Mouse (Mus musculus): ENCODE results near the gene Pias1. TPM values are rescaled to one million over a fixed set of nuclear protein-coding genes. Genes with fewer than 3 reads are reported as not detected.
"Not testable (repeated sequence)": the region's sequence is repeated elsewhere in the genome, so short reads cannot be mapped to it uniquely, and the experiment has no call there.

Pias1 gene
- total RNA-seq, 1 experiment from 2014 or later = 43.1 TPM

DNA sequence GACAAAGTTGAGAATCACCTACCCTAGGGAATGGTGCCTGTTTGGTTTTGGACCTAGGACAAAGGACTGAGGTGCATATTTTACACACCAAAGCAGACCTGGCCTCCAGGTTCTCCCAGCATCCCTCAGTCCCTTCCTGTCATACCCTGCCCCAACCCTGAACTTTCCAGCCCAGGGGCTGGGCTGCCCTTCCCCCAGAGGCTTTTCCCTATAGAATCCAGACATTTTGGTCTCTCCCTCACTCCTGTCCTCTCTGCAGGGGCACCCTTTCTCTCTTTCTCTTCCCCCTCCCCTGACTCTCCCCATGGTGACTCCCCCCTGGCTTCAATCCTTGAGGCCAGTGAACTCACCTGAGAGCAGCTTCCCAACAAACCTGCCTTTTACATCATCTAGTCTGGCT, 117.0 kb downstream of the Pias1 start:
- no peak for ATAC-seq (replicated peaks; ENCODE audit: insufficient number of reproducible peaks, low FRiP score, low TSS enrichment, poor library complexity, severe bottlenecking)

DNA sequence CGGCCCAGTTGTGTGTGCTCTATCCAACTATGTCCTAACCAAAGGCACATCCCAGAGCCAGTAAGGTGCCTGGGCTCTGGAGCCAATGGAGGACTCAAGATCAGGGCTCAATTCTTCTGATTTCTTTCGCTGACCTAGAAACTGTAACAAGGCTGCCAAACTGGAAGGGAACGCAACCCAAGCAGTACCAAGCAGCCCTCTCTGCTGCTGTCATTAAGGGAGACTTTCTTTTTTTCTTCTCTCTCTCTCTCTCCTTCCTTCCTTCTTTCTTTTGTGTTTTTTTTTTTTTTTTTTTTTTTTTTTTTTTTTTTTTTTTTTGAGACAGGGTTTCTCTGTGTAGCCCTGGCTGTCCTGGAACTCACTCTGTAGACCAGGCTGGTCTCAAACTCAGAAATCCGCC, 118.5 kb downstream of the Pias1 start:
- not testable (repeated sequence) for ATAC-seq (replicated peaks; ENCODE audit: insufficient number of reproducible peaks, low FRiP score, low TSS enrichment, poor library complexity, severe bottlenecking)

DNA sequence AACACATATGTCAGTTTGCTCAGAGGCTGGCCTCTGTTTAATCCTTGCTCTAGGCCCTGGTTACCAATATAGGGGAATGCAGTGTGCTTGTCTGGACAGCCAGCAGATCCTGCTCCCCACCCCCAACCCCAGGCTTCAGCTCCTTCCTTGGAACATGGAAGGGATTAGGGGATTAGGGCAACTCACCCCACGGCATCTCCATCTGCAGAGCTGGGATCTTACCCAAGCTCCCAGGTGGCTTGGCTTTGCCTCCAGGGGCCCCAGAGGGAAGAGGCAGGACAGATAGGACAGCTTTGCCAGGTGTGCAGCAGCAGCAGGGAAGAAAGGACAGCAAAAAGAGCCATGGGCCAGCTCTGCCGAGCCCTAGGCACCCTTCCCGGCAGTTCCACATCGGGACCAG, 126.9 kb downstream of the Pias1 start:
- ATAC-seq (replicated peaks; ENCODE audit: insufficient number of reproducible peaks, low FRiP score, low TSS enrichment, poor library complexity, severe bottlenecking) = no peak

DNA sequence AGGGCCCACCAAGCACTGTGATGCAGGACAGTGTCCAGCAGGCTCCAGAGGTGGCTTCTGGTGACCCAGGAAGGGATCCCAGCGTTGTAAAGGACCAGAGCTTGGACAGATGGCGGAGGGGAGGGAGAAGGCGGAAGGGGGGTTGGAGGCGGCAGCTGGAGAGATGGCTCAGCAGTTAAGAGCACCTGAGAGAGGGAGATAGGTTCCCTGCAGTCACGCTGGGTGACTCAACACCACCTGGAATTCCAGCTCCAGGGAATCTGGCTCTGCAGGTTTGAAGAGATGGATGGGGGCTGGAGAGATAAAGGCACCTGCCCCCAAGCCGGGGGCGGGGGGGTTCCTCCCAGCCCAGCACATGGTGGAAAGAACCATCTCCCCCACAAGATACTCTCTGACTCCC, 127.6 kb downstream of the Pias1 start:
- not testable (repeated sequence) for ATAC-seq (replicated peaks; ENCODE audit: insufficient number of reproducible peaks, low FRiP score, low TSS enrichment, poor library complexity, severe bottlenecking)

DNA sequence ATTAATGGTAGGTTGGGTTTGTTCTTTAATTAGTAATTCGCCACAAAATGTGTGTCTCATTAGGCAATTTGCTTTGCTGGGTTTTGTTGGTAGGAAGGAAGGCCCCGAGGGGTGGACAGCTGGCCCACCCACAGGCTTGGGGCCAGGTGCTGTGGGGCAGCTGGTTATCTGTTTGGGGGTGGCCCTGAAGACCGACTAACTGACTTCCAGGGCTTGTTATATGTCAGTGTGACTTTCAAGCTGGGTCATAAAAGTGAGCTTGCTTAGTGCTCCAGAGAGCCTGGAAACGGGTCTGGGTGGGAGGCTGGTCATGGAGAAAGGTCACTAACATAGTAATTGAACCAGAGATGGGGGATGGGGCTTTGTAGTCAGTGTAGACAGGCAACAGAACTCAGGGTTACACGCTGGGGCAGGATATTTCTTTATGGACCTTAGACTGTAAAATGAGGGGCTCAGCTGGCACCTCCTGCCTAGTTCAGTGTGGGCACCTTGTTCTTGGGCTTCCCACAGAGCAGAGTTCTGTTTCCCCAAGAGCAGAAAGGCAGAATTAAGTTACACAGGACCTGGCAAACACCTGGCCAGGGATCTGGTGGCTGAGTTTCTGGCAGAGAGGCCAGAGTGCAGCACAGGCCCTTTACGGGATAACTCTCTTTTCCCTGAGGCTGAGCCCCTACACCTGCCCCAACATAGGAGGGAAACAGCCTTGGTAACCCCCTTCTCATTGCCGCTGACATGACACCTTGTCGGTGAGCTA, 129.3 kb downstream of the Pias1 start:
- ATAC-seq (replicated peaks; ENCODE audit: insufficient number of reproducible peaks, low FRiP score, low TSS enrichment, poor library complexity, severe bottlenecking) = no peak

DNA sequence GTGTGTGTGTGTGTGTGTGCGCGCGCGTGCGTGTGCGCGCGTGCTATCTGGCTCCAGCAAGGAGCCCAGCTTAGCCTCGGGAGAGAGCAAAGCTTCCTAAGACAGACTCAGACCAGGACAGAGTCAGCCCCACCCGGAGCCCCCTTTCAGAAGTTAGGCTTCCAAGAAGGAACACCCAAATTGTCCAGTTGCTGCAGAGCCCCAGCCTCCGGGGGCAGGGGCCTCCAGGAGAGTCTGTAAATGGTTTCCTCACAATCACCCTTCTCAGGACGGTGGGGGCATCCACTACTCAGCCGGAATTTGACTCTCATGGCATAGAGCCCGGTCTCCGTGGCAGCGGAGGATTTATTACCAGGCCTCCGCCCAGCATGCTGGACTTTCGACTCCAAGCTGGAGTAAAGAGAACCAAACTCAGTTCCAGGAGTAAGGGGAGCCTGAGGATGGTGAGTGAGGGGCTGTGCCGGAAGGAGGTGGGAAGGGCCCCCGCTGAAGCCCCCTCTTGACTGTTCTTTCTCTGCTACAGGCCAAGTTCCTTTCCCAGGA, 129.9 kb downstream of the Pias1 start, which contains the start of gene Calml4:
Gene Calml4, plus strand, starts transcription at position 362 of the 543 bp plus-strand sequence.
- ATAC-seq (replicated peaks; ENCODE audit: insufficient number of reproducible peaks, low FRiP score, low TSS enrichment, poor library complexity, severe bottlenecking) = no peak

DNA sequence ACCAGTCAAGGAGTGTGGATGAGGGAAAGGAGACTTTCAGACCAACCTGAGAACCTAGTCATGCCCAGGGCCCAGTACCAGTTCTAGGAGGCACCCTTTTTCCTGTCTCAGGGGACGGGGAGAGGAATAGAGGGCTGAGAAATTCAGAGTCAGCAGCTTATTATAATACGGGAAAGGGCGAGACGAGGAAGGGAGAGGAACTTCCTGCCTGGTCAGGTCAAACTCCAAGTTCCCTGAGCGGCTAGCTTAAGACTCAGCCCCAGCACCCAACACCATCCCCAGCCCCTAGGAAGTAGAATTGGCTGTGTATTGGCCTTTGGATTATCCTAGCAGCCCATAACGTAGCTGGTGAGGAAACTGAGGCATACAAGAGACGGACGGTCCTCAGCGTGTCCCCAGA, 130.5 kb downstream of the Pias1 start:
- ATAC-seq (replicated peaks; ENCODE audit: insufficient number of reproducible peaks, low FRiP score, low TSS enrichment, poor library complexity, severe bottlenecking) = 0 out of 2 replicates have a peak, but pooled peaks have one; percentile 28

DNA sequence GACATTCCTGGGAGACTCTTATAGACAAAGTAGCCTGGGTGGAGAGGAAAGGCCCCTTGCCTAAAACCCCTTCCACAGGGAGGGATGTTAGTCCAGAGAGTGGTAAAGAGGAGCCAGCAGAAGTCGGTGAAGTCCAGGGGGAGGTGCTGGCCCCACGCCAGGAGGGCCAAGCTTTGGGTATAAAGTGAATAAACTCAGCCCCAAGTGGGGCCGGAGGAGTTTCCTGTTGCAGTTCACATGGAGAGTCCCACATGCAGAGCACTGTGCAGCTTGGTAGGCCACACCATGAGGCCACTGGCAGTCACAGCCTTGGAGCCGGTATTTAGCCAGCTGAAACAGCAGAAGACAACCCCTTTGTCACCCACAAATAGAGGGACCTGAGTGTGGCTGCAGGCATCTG, 133.2 kb downstream of the Pias1 start:
- ATAC-seq (replicated peaks; ENCODE audit: insufficient number of reproducible peaks, low FRiP score, low TSS enrichment, poor library complexity, severe bottlenecking) = no peak

DNA sequence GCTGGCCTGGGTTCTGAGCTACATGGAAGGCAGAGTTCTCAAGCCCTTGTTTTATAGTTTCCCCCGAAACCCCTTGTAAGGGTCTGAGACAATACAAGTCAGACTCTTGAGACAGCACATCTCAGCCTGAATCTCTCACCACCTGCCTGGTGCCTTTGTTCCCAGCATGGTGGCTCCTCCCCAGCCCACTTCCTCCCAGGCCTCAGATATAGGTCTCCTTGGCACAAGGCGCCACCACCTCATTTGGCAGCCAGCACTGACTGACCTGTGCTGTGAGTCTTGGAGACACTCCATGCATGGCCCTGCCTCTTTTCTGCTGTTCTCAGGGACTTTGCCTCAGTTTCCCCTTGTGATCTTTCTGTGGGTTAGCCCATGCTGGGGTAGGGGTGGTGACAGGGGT, 136.2 kb downstream of the Pias1 start:
- no peak for ATAC-seq (replicated peaks; ENCODE audit: insufficient number of reproducible peaks, low FRiP score, low TSS enrichment, poor library complexity, severe bottlenecking)

DNA sequence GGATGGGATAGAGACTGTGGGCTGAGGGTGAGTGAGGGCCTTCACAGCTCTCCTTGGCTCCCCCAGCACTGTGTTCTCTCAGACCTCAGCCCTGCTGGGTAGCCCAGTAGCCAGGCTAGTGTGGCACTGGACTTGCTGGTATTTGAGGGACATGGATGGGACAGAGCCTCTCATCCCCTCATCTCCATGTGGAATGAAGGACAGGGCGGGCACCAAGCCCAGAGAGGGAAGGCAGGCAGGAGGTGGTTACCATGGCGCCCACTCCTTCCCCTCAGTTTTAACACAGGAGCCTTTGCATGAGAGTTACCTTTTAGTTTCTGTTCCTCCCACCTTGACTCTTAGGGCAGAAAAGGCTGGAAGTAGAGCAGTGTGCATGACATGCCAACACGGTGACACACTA, 139.1 kb downstream of the Pias1 start:
- no peak for ATAC-seq (replicated peaks; ENCODE audit: insufficient number of reproducible peaks, low FRiP score, low TSS enrichment, poor library complexity, severe bottlenecking)

DNA sequence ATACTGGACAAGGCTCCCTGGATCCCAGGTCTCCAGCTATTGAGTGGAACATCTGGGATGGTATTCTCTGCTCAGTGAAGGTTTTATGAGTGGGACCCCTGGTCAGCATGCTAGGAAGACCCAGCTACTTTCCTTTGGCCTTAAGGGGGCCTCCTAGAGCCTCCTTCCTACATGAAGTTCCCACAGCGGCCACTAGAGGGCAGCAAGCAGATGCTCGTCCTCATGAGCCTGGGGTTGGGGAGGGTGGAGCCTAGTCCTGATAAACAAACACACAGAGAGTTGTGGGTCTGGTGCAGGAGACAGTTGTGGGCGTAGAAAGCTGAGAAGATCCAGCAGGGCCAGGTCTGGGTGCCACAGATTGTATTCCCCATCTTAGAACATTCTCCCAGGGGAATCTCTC, 140.0 kb downstream of the Pias1 start:
- ATAC-seq (replicated peaks; ENCODE audit: insufficient number of reproducible peaks, low FRiP score, low TSS enrichment, poor library complexity, severe bottlenecking) = peak; percentile 87

DNA sequence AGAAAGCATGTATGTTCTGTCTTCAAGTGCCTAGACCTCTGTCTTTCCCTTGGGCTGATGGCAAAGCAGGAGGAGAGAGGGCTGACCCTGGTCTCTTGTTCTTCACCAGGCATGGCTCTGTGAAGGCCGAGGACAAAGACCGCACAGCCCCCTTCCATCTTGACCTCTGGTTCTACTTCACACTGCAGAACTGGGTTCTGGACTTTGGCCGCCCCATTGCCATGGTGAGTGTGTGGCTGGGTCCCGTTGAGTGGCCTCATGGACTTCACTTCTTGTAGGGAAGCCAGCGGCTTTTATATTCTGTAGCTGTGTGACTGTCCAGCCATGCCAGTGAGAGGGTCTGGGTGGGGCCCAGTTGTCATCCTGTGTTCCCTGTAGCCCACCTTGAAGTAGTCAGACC, 143.3 kb downstream of the Pias1 start:
- no peak for ATAC-seq (replicated peaks; ENCODE audit: insufficient number of reproducible peaks, low FRiP score, low TSS enrichment, poor library complexity, severe bottlenecking)

DNA sequence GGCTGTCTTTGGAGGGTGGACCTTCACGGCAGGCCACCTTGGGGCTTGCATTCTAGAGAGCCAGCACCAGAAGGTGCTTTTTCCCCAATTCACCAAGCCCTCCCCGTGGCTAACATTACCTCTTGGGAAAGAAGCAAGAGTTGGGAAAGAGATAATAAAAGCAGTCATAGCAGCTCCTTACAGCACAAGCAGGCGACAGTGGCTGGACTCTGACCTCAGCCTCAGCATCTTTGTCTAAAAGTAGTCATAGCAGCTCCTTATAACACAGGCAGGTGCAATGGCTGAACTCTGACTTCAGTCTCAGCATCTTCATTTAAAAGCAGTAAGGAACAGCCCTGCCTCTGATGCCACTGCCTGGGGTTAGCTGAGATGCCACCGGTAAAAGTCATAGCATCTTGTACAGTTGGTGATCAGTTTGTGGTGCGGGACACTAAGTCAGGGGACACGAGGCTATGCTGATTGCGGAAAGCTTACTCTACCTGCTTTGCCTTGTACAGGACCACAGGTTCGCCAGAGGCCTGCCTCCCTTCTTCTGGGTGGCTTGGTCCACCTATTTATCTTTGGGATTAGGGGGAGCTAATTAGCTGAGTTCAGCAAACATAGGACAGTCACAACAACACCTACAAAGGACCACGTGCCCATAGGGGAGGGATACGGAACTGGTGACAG, 144.2 kb downstream of the Pias1 start:
- ATAC-seq (replicated peaks; ENCODE audit: insufficient number of reproducible peaks, low FRiP score, low TSS enrichment, poor library complexity, severe bottlenecking) = no peak

DNA sequence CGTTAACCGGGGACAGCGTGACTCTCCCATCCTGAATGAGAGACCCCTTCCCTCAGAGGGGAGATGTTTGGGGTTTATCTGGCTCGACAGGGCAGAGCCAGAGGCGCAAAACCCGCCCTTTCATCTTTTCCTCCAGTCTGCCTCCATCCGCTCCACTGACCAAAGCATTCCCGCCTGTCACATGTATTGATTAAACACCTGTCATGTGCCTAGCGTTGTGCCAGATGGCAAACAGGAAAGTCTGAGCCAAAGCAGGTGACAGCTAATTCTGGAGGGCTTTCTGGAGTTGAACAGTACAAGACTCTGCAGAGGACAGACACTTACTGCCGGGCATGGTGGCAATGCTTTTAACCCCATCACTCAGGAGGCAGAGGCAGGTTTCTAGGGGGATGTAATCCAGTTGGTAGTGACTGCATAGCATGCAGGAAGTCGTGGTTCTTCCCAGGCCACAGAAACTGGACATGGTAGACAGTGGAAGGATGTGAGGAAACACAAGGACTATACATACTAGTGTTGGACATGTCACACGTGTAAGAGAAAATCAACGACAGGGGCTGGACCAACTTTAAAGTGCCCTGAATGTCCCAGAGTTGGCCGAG, 148.5 kb downstream of the Pias1 start:
- no peak for ATAC-seq (replicated peaks; ENCODE audit: insufficient number of reproducible peaks, low FRiP score, low TSS enrichment, poor library complexity, severe bottlenecking)

DNA sequence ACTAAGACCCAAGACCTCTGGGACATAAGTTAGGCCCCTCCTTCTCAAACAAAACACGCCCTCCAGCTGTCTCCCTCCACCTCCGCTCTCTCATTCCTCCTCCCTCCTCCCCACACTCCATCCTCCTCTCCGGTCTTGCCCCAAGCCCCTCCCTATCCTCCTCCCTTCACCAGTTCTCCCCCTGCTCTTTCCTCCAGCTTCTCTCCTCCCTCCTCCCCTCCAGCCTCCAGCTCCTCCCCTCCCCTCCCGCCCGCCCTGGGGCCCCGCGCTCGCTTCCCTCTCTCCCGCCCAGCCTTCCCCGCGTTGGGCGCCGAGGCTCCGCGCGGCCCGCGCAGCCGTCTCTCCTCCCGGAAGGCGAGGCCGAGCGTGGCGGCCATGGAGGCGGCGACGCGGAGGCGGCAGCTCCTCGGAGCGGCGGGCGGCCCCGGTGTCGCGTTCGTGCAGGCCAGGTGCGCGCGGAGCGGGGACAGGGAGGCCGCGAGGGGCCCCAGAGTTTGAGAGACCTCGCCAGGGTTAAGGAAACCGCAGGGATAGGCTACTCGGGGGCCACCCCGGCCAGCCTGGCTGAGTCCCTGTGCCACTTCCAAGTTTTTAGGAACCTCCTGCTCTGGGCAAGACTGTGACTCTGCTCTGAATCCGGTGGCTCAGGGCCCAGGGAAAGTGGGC, 149.1 kb downstream of the Pias1 start, which contains the start of gene Cln6:
Gene Cln6, plus strand, starts transcription at position 280 of the 666 bp plus-strand sequence.
- peak; percentile 80 for ATAC-seq (replicated peaks; ENCODE audit: insufficient number of reproducible peaks, low FRiP score, low TSS enrichment, poor library complexity, severe bottlenecking)

DNA sequence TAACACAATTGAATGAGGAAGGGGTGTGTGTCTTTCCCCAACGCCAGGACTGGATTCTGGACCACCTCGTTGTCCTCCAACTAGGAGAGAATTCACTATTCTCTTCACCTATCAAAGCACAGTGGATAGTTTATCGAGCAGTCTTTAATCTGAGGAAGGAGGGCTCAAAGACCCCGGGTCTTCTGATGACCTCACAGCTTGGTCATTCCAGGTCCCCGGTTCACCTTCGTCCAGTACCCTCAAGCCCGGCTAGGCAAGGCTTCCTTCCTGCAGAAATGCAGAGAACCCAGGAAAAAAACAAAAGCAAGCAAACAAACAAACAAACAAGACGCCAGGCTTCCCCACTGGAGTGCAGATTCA, 149.6 kb downstream of the Pias1 start:
- no peak for ATAC-seq (replicated peaks; ENCODE audit: insufficient number of reproducible peaks, low FRiP score, low TSS enrichment, poor library complexity, severe bottlenecking)

DNA sequence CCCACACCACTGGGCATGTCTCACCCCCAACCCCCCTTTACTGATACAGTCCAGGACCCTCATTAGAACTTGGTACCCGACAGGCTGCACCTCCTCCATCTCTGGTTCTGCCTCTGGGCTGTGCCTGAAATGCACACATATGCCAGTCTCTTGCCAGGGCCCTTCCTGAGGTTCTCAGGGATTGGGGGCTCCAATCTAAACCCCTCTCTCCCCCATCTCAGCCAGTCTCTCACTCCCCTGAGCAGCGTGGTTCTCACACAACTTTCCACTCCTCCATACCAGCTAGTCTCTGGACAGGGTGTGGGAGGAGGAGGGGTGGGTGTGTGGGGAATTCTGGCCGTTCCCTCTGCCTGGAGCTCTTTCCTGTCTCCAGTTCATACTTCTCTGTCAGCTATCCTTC, 150.1 kb downstream of the Pias1 start:
- no peak for ATAC-seq (replicated peaks; ENCODE audit: insufficient number of reproducible peaks, low FRiP score, low TSS enrichment, poor library complexity, severe bottlenecking)

DNA sequence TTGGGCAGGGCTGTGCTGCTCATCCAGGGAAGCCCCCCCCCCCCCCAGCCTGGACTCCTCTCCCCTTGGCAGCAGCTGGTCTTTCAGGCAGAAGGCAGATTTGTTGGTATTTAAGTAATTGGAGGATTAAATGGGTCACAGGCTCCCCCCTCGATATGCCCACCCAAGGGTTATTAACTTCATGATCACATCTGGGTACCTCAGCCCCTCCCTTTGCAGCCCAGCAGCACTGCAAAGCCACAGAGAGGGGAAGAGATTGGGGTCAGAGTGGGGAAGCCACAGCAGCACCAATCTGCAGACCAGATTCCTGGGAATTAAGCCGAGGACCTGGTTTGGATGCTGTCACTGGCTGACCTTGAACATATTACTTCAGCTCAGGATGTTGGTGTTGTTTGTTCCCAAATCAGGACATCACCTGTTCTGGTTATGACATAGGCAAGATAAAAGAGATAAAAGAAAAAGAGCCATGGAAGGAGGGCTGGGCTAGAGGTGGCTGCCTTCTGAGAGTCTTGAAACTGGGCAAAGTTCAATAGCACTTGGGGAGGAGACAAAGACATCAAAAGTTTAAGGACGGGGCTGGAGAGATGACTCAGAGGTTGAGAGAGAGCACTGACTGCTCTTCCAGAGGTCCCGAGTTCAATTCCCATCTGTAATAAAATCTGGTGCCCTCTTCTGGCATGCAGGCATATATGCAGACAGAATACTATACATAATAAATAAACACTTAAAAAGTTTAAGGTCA, 151.8 kb downstream of the Pias1 start:
- ATAC-seq (replicated peaks; ENCODE audit: insufficient number of reproducible peaks, low FRiP score, low TSS enrichment, poor library complexity, severe bottlenecking) = no peak

DNA sequence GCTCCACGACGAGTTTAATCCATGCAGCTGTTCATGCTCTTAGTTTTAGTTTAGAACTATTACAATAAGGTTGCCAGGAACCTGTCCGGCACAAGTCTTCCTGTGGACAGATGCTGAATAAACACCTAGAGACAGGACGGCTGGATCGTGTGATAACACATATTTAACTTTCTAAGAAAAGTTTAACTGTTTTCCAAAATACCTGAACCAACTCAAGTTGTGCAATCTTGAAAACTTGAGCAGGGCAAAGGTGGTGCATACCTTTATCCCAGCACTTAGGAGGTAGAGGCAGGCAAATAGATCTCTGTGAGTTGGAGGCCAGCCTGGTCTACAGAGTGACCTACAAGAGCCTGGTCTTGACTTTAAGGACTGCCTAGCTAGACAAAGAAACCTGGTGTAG, 152.8 kb downstream of the Pias1 start:
- ATAC-seq (replicated peaks; ENCODE audit: insufficient number of reproducible peaks, low FRiP score, low TSS enrichment, poor library complexity, severe bottlenecking) = no peak
